In the genomic region with DNA sequence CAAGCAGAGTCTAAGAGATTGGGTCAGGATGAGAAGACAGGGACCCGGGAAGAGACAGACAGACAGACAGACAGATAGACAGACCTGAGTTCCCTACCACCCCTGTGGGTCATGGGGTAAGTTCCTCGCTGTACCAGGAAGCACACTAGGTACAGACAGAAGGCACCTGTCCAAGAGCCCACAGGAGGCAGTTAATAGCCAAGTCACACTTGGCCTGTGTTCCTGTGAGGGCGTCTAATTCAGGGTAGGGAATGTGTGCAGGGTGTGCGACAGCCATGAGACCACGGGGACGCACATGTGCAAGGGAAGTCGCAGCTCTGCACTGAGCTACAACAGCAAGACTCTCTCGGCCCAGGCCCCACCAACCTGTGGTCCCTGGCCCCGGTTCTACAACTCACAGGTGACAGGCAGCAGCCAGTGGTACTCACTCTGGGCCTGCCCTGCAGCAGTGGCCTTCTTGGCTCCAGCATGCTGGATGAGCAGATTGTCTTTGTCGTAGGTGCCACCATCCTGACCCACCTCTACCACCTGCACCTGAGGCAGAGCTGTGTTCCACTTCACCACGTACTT, we compare ENCODE assay signal across 16 mouse cellular contexts.
DNase-seq lines count a peak whose midpoint lies in the region; TF ChIP-seq lines count a peak whose summit lies in the region.
"Had no signal": no experiment of that assay in that cellular context is flagged by ENCODE, and none has a peak within 500 bp of the region (broad histone marks: within the 10 kb centered on the region; RNA-seq: fewer than 3 reads in every experiment).

No protein-coding gene starts in this region.

- H3K27me3 ChIP-seq in testis, adult 2 months (ENCODE audit: control insufficient read depth, insufficient read depth, low read length): no peaks in the 10 kb centered on the region
- H3K27me3 ChIP-seq in heart, adult 2 months (ENCODE audit: control insufficient read depth, insufficient read depth, low read length): no peaks in the 10 kb centered on the region
- H3K27me3 ChIP-seq: embryonic facial prominence, embryonic 13.5 days; forebrain, embryonic 12.5 days; heart, embryonic 13.5 days; hindbrain, embryonic 15.5 days had no signal

- intact Hi-C loops in heart, adult 2 months (cut with DNase I): no loop called here
- intact Hi-C loops in left cerebral cortex, postnatal 36 days (cut with DNase I): no loop called here

- TF ChIP-seq EP300 in heart, adult 2 months (IDR thresholded peaks at IDR 0.05; ENCODE audit: insufficient read depth, low read depth, low read length): no peak

- peak overlapping the region; percentile 72 for H3K4me3 ChIP-seq in testis, adult 2 months (ENCODE audit: control insufficient read depth, low read depth, low read length)
- H3K4me3 ChIP-seq in heart, adult 2 months: no peak overlapping the region
- H3K4me3 ChIP-seq: embryonic facial prominence, embryonic 13.5 days; forebrain, embryonic 12.5 days; heart, embryonic 13.5 days; hindbrain, embryonic 15.5 days had no signal

- TF ChIP-seq CTCF in testis, adult 2 months (IDR thresholded peaks at IDR 0.05; ENCODE audit: control insufficient read depth, insufficient read depth, insufficient replicate concordance, low read depth, low read length): no peak
- TF ChIP-seq CTCF in heart, adult 2 months (IDR thresholded peaks at IDR 0.05): no peak

- H3K9ac ChIP-seq in heart, adult 2 months (ENCODE audit: low read depth, low read length): no peak overlapping the region
- H3K9ac ChIP-seq: embryonic facial prominence, embryonic 13.5 days; forebrain, embryonic 12.5 days; heart, embryonic 13.5 days; hindbrain, embryonic 15.5 days had no signal

- no peaks in the 10 kb centered on the region for H3K36me3 ChIP-seq in testis, adult 2 months (ENCODE audit: control insufficient read depth, insufficient read depth, low read length)
- H3K36me3 ChIP-seq in heart, adult 2 months (ENCODE audit: control insufficient read depth, insufficient read depth, low read length): no peaks in the 10 kb centered on the region

- DNase-seq in testis, postnatal 14 days (ENCODE audit: low spot score): no peak
- DNase-seq in cerebellum, adult 18-20 months: peak; percentile 62 to 63
- DNase-seq in cerebellum, adult 9-11 months: peak; percentile 72
- no peak for DNase-seq in heart, adult 2 months
- no peak for DNase-seq in left cerebral cortex, postnatal 36 days (ENCODE audit: low spot score in 2 of 2)
- no peak for DNase-seq in layer of hippocampus, adult 9-10 months (ENCODE audit: low spot score)
- DNase-seq: adrenal gland, adult 8-10 months; adrenal gland, postnatal 36 days; gastrocnemius, postnatal 10 days; heart, postnatal 36 days; kidney, adult 8-10 months had no signal

- 89% methylated on average over 11 of the region's 11 CpGs for WGBS in heart, adult 2 months

- no peaks in the 10 kb centered on the region for H3K79me2 ChIP-seq in heart, adult 2 months (replicated peaks; ENCODE audit: control insufficient read depth, insufficient read depth, low read length)

- TF ChIP-seq POLR2A in testis, adult 2 months (IDR thresholded peaks at IDR 0.05; ENCODE audit: control insufficient read depth, low read depth, low read length): no peak
- TF ChIP-seq POLR2A in heart, adult 2 months (IDR thresholded peaks at IDR 0.05; ENCODE audit: insufficient read depth, low read depth, low read length): no peak

- no peaks in the 10 kb centered on the region for H3K4me1 ChIP-seq in testis, adult 2 months (ENCODE audit: control insufficient read depth, insufficient read depth, low read length)
- H3K4me1 ChIP-seq in heart, adult 2 months (ENCODE audit: control insufficient read depth, insufficient read depth, low read length): no peaks in the 10 kb centered on the region
- H3K4me1 ChIP-seq: embryonic facial prominence, embryonic 13.5 days; heart, embryonic 13.5 days had no signal

- no peak overlapping the region for H3K27ac ChIP-seq in testis, adult 2 months (ENCODE audit: control insufficient read depth, insufficient read depth, low read depth, low read length)
- H3K27ac ChIP-seq in heart, adult 2 months: no peak overlapping the region
- H3K27ac ChIP-seq: embryonic facial prominence, embryonic 13.5 days; forebrain, embryonic 12.5 days; heart, embryonic 13.5 days; hindbrain, embryonic 15.5 days had no signal

Comparison
In these comparisons a context has a peak if more than half of its experiments do, and no peak if none do; other contexts are left out.
1. DNase-seq: peak in cerebellum, adult 18-20 months (2 of 2) and cerebellum, adult 9-11 months (single experiment); none in testis, postnatal 14 days (single experiment), heart, adult 2 months (0 of 2), left cerebral cortex, postnatal 36 days (0 of 2) and layer of hippocampus, adult 9-10 months (single experiment).